Mouse (Mus musculus) heart, adult 11 months (tissue): ENCODE data around the gene Vmn1r58.
"Not testable (repeated sequence)": the region's sequence is repeated elsewhere in the genome, so short reads cannot be mapped to it uniquely, and the experiment has no call there.

Experiments
- DNase-seq: peaks from one replicate; pipeline ENCODE4 v3.0.0; 2022

Vmn1r58 gene

DNA sequence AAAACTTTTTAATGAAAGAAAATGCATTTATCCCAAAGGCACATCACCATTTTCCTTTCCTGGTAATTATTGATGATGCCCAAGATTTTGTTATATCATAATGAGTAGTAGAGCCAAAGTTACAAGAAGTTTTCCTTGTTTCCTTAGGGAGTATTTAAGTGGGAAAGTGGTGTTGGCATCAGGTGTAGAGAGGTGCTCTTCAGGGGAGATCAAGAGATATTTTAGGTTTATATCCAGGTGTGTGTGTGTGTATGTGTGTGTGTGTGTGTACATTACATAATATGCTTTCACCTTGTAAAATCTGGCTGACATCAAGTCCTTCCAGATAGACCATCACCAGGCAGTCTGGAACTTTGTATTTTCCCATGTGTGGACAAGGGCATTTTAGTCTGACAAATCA is at the start of gene Vmn1r58:
TSS of gene Vmn1r58 (minus strand) at position 101 of the 400 bp plus-strand sequence.
- DNase-seq, result not testable (repeated sequence)

GRCm38 (mm10) chr7:5456674-5457073 is 43.5 kb upstream of the Vmn1r58 start, which contains the start of gene Vmn1r59:
TSS of gene Vmn1r59 (minus strand) at chr7:5456774.
- no peak for DNase-seq

DNA sequence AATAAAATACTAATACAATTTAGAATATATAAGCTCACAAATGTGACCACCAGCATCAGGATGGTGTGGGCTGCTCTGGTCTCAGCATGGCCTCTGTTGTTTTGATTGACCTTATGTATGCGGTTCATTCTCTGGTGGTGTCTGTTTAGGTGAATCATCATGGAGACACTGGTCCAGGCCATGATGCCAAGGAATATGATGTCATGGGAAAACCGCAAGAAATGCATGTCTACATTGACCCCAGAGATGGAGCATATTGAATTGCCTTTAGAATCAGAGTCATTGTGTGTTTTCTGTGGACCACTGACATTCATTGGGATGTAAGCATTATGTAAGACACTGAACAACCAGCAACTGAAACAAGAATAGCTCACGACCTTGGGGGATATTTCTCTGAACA is 40.8 kb upstream of the Vmn1r58 start:
- DNase-seq, result peak; percentile 49

- peak; percentile 7 for DNase-seq
Measured at GRCm38 (mm10) chr7:5448627-5449026, 35.4 kb upstream of the Vmn1r58 start.

DNA sequence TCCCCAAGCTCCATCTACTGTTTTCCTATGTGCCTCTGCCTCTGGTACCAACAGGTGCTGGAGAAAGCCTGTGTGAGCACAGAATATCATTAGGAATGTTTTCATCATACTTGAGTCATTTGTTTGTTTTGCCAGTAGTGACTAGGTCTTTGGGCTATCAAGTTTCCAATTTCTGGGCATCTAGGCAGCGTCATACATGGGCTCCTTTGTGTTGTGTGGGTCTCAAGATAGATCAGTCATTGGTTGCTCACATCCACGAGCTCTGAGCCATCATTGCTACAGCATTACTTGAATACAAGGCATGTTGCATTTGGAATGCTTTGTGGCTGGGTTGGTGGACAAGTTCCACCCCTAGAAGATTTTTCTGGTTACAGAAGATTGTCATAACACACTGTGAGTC is 7.0 kb downstream of the Vmn1r58 start:
- no peak for DNase-seq

DNA sequence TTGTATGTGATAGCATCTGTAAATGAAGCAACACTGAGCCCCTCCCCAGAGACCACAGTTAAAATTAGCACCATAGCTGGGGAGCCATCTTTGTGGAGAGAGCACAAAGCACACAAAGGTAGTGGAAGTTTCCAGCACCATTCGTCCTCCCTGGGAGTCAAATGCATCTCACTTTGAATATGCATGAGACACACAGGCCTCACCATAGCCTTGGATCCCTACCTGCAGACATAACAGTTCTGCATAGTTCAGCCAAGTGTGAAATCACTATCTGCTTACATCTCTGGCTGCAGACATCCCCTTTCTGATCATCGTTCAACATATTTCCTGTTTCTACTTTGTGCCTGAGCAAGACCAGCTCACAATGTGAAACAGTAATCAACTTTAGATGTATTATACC is 46.5 kb downstream of the Vmn1r58 start:
- no peak for DNase-seq

DNA sequence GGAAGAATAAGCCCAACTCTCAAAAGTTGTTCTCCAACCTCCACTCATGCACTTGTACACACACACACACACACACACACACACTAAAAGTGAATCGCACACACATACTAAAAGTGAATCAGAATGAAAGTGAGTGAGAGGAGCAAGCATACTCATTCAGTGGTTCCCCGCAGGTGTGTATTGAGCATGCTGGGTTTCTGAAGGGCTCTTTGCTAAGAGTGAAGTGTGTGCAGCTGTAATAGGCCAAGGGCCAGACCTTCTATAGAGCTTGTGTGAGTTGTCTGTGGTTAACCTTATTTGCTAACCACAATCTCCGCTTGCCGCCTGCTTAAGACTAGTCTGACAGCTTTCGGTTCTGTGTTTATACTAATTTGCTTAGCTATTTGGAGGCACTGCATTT is 49.6 kb downstream of the Vmn1r58 start:
- DNase-seq, result no peak
